Mouse (Mus musculus) thymus, postnatal 4 days (tissue): ENCODE measurements around the gene Pgm5.
A peak's percentile ranks its signal among the peaks of the same experiment; 100 is the strongest.

Experiments used
- DNase-seq: peaks from one replicate; pipeline ENCODE4 v3.0.0; 2021

Gene Pgm5

GRCm38 (mm10) chr19:24652342-24653019, 209.2 kb downstream of the Pgm5 start:
- no peak for DNase-seq

- DNase-seq, result no peak
These were observed 210.1 kb downstream of the Pgm5 start for GRCm38 (mm10) chr19:24651595-24651994.

GRCm38 (mm10) chr19:24650428-24650827, 211.2 kb downstream of the Pgm5 start:
- DNase-seq, result no peak

GRCm38 (mm10) chr19:24648016-24648415, 213.6 kb downstream of the Pgm5 start:
- no peak for DNase-seq

GRCm38 (mm10) chr19:24646162-24646829, 215.4 kb downstream of the Pgm5 start:
- no peak for DNase-seq

- no peak for DNase-seq
These were observed 216.7 kb downstream of the Pgm5 start for GRCm38 (mm10) chr19:24644971-24645370.

- no peak for DNase-seq
These were observed 220.7 kb downstream of the Pgm5 start for GRCm38 (mm10) chr19:24640982-24641381.

- DNase-seq, result no peak
These were observed 223.7 kb downstream of the Pgm5 start for GRCm38 (mm10) chr19:24637988-24638387.

- DNase-seq, result no peak
These were observed 225.0 kb downstream of the Pgm5 start for GRCm38 (mm10) chr19:24636616-24637015.

- DNase-seq, result peak; percentile 86
These were observed 227.1 kb downstream of the Pgm5 start for GRCm38 (mm10) chr19:24634602-24635001.
